Mouse (Mus musculus): Measurements from ENCODE around the gene Prdm16. TPM values are rescaled to one million over a fixed set of nuclear protein-coding genes. Genes with fewer than 3 reads are reported as not detected.

The Prdm16 gene
- total RNA-seq, 1 experiment from 2014 or later: 13.3 TPM

Other genes starting within 250 kb of the Prdm16 start
- not detected in 2 replicates for gene Actrt2, start 31.0 kb upstream of the Prdm16 start, total RNA-seq (2017)
- not detected in 2 replicates for gene Ttc34, start 200.6 kb upstream of the Prdm16 start, total RNA-seq (2017)
- gene Mmel1, start 232.7 kb upstream of the Prdm16 start, total RNA-seq (2017): not detected in 2 replicates